Mouse (Mus musculus) CH12.LX (cell line): Measurements from ENCODE around the gene Zmpste24. TPM values are rescaled to one million over a fixed set of nuclear protein-coding genes. Genes with fewer than 3 reads are reported as not detected.

Experiments
- DNase-seq: peaks from one replicate; pipeline ENCODE4 v3.0.0-alpha.2; 2013; ENCODE audit errors: extremely low read depth
- H3K27ac ChIP-seq: 2 replicates; pipeline ENCODE4 v1.5.1; 2012; ENCODE audit warnings: low read depth, mild to moderate bottlenecking, control low read depth, moderate library complexity; ENCODE audit not compliant: insufficient read depth
- H3K27me3 ChIP-seq: replicated peaks from 2 replicates; pipeline ENCODE3; 2012; ENCODE audit warnings: inconsistent platforms
- H3K36me3 ChIP-seq, 2 experiments: replicated peaks in 1 of 2; 2 replicates each; pipeline versions ENCODE3 to v1.6.1; 2012; ENCODE audit warnings: inconsistent platforms in 1 of 2, low read length in 1 of 2, mild to moderate bottlenecking in 1 of 2, mixed read lengths in 1 of 2, moderate library complexity in 1 of 2; ENCODE audit not compliant: control insufficient read depth in 1 of 2, insufficient read depth in 1 of 2
- H3K4me1 ChIP-seq, 2 experiments: 2 replicates each; pipeline ENCODE4 v1.6.1; 2012; ENCODE audit warnings: inconsistent platforms in 1 of 2, moderate library complexity in 1 of 2; ENCODE audit not compliant: insufficient read depth in 2 of 2, control insufficient read depth in 1 of 2
- H3K4me2 ChIP-seq: 2 replicates; pipeline ENCODE4 v1.6.1; 2012; ENCODE audit warnings: low read depth, mild to moderate bottlenecking, control low read depth; ENCODE audit not compliant: poor library complexity, insufficient read depth, severe bottlenecking
- H3K4me3 ChIP-seq, 3 experiments: fragments of 150-350 bp in 1 of 3; sonication (generic) in 1 of 3; replicated peaks in 1 of 3; 2 replicates each; pipeline versions ENCODE3 to v1.5.1; 2011 to 2012; ENCODE audit warnings: low read depth in 2 of 3, low read length in 2 of 3, mild to moderate bottlenecking in 2 of 3, moderate library complexity in 2 of 3, control low read depth in 1 of 3, improper control_type of control experiment in 1 of 3, inconsistent platforms in 1 of 3, mixed read lengths in 1 of 3; ENCODE audit not compliant: poor library complexity in 1 of 3
- H3K79me2 ChIP-seq: replicated peaks from 2 replicates; pipeline ENCODE4 v1.6.1; 2012; ENCODE audit warnings: mild to moderate bottlenecking, moderate library complexity; ENCODE audit not compliant: control insufficient read depth, poor library complexity, insufficient read depth, severe bottlenecking; ENCODE audit errors: extremely low read depth
- H3K9ac ChIP-seq: 2 replicates; pipeline ENCODE4 v1.6.1; 2012; ENCODE audit warnings: low read depth, mild to moderate bottlenecking, control low read depth, moderate library complexity; ENCODE audit not compliant: insufficient read depth
- H3K9me3 ChIP-seq: replicated peaks from 2 replicates; pipeline ENCODE3; 2012; ENCODE audit warnings: low read length, inconsistent platforms, mixed read lengths
- CHD1 ChIP-seq: IDR thresholded peaks from 2 replicates; pipeline ENCODE4 v1.6.1; 2012; ENCODE audit warnings: low read depth, low read length, improper control_type of control experiment, inconsistent platforms
- CHD2 ChIP-seq: IDR thresholded peaks from 2 replicates; pipeline ENCODE4 v1.6.1; 2011; ENCODE audit warnings: low read length, improper control_type of control experiment
- E2F4 ChIP-seq: IDR thresholded peaks from 2 replicates; pipeline ENCODE4 v1.6.1; 2011; ENCODE audit warnings: low read depth, low read length, improper control_type of control experiment; ENCODE audit not compliant: insufficient replicate concordance
- EP300 ChIP-seq: IDR thresholded peaks from 2 replicates; pipeline ENCODE4 v1.6.1; 2011; ENCODE audit warnings: low read length, improper control_type of control experiment
- GABPA ChIP-seq: IDR thresholded peaks from 2 replicates; pipeline ENCODE4 v1.6.1; 2012; ENCODE audit warnings: low read depth, low read length, improper control_type of control experiment, inconsistent platforms; ENCODE audit not compliant: insufficient replicate concordance
- HCFC1 ChIP-seq: IDR thresholded peaks from 2 replicates; pipeline ENCODE4 v1.6.1; 2012; ENCODE audit warnings: low read depth, mild to moderate bottlenecking, inconsistent platforms, low read length, improper control_type of control experiment
- IRF4 ChIP-seq: IDR thresholded peaks from 2 replicates; pipeline ENCODE4 v1.6.1; 2014; ENCODE audit warnings: low read depth, mild to moderate bottlenecking, inconsistent platforms, low read length, improper control_type of control experiment
- JUN ChIP-seq: IDR thresholded peaks from 2 replicates; pipeline ENCODE4 v1.6.1; 2011; ENCODE audit warnings: low read depth, mild to moderate bottlenecking, low read length, improper control_type of control experiment, moderate library complexity; ENCODE audit not compliant: insufficient read depth
- KAT2A ChIP-seq: IDR thresholded peaks from 2 replicates; pipeline ENCODE4 v1.6.1; 2012; ENCODE audit warnings: low read length, improper control_type of control experiment, inconsistent platforms; ENCODE audit not compliant: insufficient replicate concordance
- MAFK ChIP-seq: IDR thresholded peaks from 2 replicates; pipeline ENCODE4 v1.6.1; 2011; ENCODE audit warnings: low read length, improper control_type of control experiment; ENCODE audit not compliant: insufficient replicate concordance
- MAZ ChIP-seq: IDR thresholded peaks from 2 replicates; pipeline ENCODE4 v1.6.1; 2012; ENCODE audit warnings: low read depth, mild to moderate bottlenecking, inconsistent platforms, low read length, improper control_type of control experiment, moderate library complexity
- MEF2A ChIP-seq: IDR thresholded peaks from 2 replicates; pipeline ENCODE4 v1.6.1; 2014; ENCODE audit warnings: low read depth, mild to moderate bottlenecking, inconsistent platforms, low read length, improper control_type of control experiment, borderline replicate concordance
- MYC ChIP-seq: IDR thresholded peaks from 2 replicates; pipeline ENCODE4 v1.6.1; 2011; ENCODE audit warnings: low read depth, mild to moderate bottlenecking, improper control_type of control experiment, low read length
- NELFE ChIP-seq: IDR thresholded peaks from 2 replicates; pipeline ENCODE4 v1.6.1; 2011; ENCODE audit warnings: low read depth, low read length, improper control_type of control experiment
- PAX5 ChIP-seq: IDR thresholded peaks from 2 replicates; pipeline ENCODE4 v1.6.1; 2012; ENCODE audit warnings: low read length, inconsistent platforms, mixed read lengths
- POLR2A ChIP-seq: IDR thresholded peaks from 2 replicates; pipeline ENCODE4 v1.6.1; 2011; ENCODE audit warnings: low read depth, mild to moderate bottlenecking, improper control_type of control experiment, low read length
- RAD21 ChIP-seq: IDR thresholded peaks from 2 replicates; pipeline ENCODE4 v1.6.1; 2011; ENCODE audit warnings: low read depth, mild to moderate bottlenecking, low read length, improper control_type of control experiment, moderate library complexity
- RCOR1 ChIP-seq: conservative IDR thresholded peaks from 2 replicates; pipeline ENCODE4 v1.6.1; 2012; ENCODE audit warnings: low read depth, mild to moderate bottlenecking, inconsistent platforms, low read length, improper control_type of control experiment
- SIN3A ChIP-seq: IDR thresholded peaks from 2 replicates; pipeline ENCODE4 v1.6.1; 2012; ENCODE audit warnings: low read length, improper control_type of control experiment, inconsistent platforms
- SMC3 ChIP-seq: IDR thresholded peaks from 2 replicates; pipeline ENCODE4 v1.6.1; 2011; ENCODE audit warnings: low read depth, low read length, improper control_type of control experiment
- TCF12 ChIP-seq: IDR thresholded peaks from 2 replicates; pipeline ENCODE4 v1.6.1; 2014; ENCODE audit warnings: low read depth, mild to moderate bottlenecking, inconsistent platforms, low read length, improper control_type of control experiment
- ZC3H11A ChIP-seq: IDR thresholded peaks from 2 replicates; pipeline ENCODE4 v1.6.1; 2012; ENCODE audit warnings: low read depth, mild to moderate bottlenecking, inconsistent platforms, low read length, improper control_type of control experiment
- ZKSCAN1 ChIP-seq: IDR thresholded peaks from 2 replicates; pipeline ENCODE4 v1.6.1; 2012; ENCODE audit warnings: low read depth, inconsistent platforms, low read length, improper control_type of control experiment, borderline replicate concordance
- ZMIZ1 ChIP-seq: IDR thresholded peaks from 2 replicates; pipeline ENCODE4 v1.6.1; 2012; ENCODE audit warnings: low read depth, mild to moderate bottlenecking, inconsistent platforms, low read length, improper control_type of control experiment
- dilution Hi-C: fragments of 300-500 bp; cut with MboI; formaldehyde crosslinking; loops from 2 replicates; pipeline ENCODE4 v1.14.3; 2020; ENCODE audit warnings: low sequenced_read_pairs; ENCODE audit not compliant: extremely low pct_unique_long_range_greater_than_20kb, extremely low pct_ligation_motif_present
- in situ Hi-C: fragments of 300-500 bp; cut with MboI; formaldehyde crosslinking; loops from 3 replicates; pipeline ENCODE4 v1.14.3; 2019; ENCODE audit warnings: low sequenced_read_pairs, low pct_ligation_motif_present, low pct_unique_long_range_greater_than_20kb, mixed read lengths
- polyA plus RNA-seq: library from polyadenylated mRNA; unstranded; fragments of >175 nt; gene quantifications from 2 replicates; pipeline ENCODE4 v1.2.1, GENCODE M21; 2012; ENCODE audit warnings: low read depth; ENCODE audit not compliant: insufficient read length
- total RNA-seq, 2 experiments: library from RNA; depleted of rRNA; stranded (reverse); fragments of 300-350 nt in 1 of 2; fragments of >200 nt in 1 of 2; gene quantifications; 2 replicates each; pipeline ENCODE4 v1.2.3; 2012 to 2014

Zmpste24 gene
- total and polyA plus RNA-seq, 3 experiments, result 22.3 to 59.1 (median 55.7) TPM

- Histone ChIP-seq H3K4me1 (peaks cover 13 to 46% of the 10 kb centered on the region in 2 experiments), H3K9ac (no peak overlapping the region), H3K79me2 (no peaks in the 10 kb centered on the region), H3K4me2 (no peak overlapping the region), H3K27me3 (no peaks in the 10 kb centered on the region), H3K27ac (no peak overlapping the region), H3K36me3 (no peaks in the 10 kb centered on the region), H3K4me3 (no peak overlapping the region), H3K9me3 (no peaks in the 10 kb centered on the region)
- dilution Hi-C loops (no loop called here), in situ Hi-C loops (no loop called here)
- DNase-seq, result no peak
- TF ChIP-seq SMC3 (no peak), CHD1 (no peak), HCFC1 (no peak), CHD2 (no peak), ZKSCAN1 (no peak), ZC3H11A (no peak), POLR2A (no peak), KAT2A (no peak), MAFK (no peak), E2F4 (no peak), NELFE (no peak), GABPA (no peak), ZMIZ1 (no peak), EP300 (no peak), MEF2A (no peak), PAX5 (no peak), SIN3A (no peak), IRF4 (no peak), RCOR1 (no peak), JUN (no peak)
Measured at GRCm38 (mm10) chr4:121023464-121023863, 74.6 kb downstream of the Zmpste24 start.

- H3K27ac ChIP-seq, result no peak overlapping the region
- in situ Hi-C loops, result no loop called here
- TF ChIP-seq MYC (no peak), MAZ (no peak), CHD1 (no peak), TCF12 (no peak), PAX5 (no peak), RAD21 (no peak)
- TF ChIP-seq, all 38 proteins: peak for 0
- H3K9ac ChIP-seq, result no peak overlapping the region
- dilution Hi-C loops, result no loop called here
- H3K4me3 ChIP-seq, result no peak overlapping the region
- H3K36me3 ChIP-seq, result no peaks in the 10 kb centered on the region
- H3K9me3 ChIP-seq, result no peaks in the 10 kb centered on the region
- H3K4me2 ChIP-seq, result no peak overlapping the region
- peaks cover under 1% of the 10 kb centered on the region; the same call in 1 of the 2 replicates for H3K79me2 ChIP-seq
- peaks cover 13 to 41% of the 10 kb centered on the region in 2 experiments for H3K4me1 ChIP-seq
- DNase-seq, result no peak
- H3K27me3 ChIP-seq, result no peaks in the 10 kb centered on the region
Measured at GRCm38 (mm10) chr4:121021911-121022310, 76.1 kb downstream of the Zmpste24 start.
